Mouse (Mus musculus) brain, embryonic 14.5 days (tissue): ENCODE data around the gene Robo4.

Experiments used
- CTCF ChIP-seq: fragments of 200-500 bp; IDR thresholded peaks from 2 replicates; pipeline ENCODE4 v1.5.1; 2012; ENCODE audit warnings: inconsistent platforms, mild to moderate bottlenecking, moderate library complexity, borderline replicate concordance; ENCODE audit not compliant: insufficient read depth, insufficient read length; ENCODE audit errors: extremely low read depth
- POLR2A ChIP-seq: fragments of 200-500 bp; IDR thresholded peaks from 2 replicates; pipeline ENCODE4 v1.6.1; 2012; ENCODE audit warnings: mild to moderate bottlenecking, inconsistent platforms, borderline replicate concordance; ENCODE audit not compliant: poor library complexity, insufficient read depth, insufficient read length, severe bottlenecking; ENCODE audit errors: extremely low read depth

DNA sequence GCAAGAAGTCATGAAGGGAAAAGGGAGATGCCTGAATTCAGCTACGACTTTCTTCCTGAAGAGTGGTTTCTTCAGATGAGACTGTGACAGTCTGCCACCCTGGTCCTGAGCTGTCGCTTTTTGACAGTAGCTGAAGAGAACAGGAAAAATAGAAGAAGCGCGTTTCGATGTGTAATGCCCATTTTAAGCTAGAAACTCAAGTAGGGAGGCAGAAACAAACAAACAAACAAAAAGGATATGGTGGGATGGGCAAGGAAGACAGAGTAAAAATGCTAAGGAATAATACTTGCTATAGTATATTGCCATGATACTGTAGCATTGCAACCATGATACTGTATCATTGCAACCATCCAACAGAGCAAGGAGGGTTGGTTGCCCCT, 59.3 kb downstream of the Robo4 start:
- no peak for TF ChIP-seq CTCF
- no peak for TF ChIP-seq POLR2A
